Mouse (Mus musculus): ENCODE data around the gene Adra1d.

The Adra1d gene

DNA sequence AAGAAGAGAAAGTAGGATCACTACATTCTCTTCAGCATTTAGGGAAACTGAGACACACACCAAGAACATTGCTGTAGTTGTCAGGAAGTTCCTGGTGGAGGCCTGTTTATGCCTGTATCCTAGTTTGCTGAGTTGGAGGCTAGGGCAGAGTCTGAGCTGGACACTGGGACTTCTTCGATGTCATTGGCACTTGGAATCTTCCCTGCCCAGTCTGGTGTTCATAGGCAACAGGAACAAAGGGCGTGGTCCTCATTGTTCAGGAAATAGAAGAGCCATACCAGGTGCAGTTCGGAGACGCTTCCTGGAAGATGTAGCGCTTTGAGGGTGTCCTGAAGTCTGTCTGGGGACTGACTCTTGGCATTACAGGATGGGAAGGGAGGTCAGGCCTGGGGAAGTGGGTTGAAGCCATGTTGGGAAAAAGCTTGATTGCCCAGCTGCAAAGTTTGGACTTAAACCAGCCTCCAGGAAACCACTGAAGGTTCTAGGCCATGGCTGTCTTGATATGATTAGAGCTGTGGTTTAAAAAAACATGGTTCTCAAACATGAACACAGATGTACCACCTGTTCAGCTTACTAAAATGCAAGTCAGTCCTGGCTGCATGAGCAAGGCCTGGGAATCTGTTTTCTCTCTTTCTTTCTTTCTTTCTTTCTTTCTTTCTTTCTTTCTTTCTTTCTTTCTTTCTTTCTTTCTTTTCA is 65.8 kb downstream of the Adra1d start:
- no peak for DNase-seq (ENCODE audit: low read depth)

Data from NIH3T3 (cell line).